Mouse (Mus musculus) naive thymus-derived CD4-positive, alpha-beta T cell, adult 2 months (primary cell): ENCODE results near the gene Gna14.

Source experiments
- DNase-seq: peaks from one replicate; pipeline ENCODE4 v3.0.0-alpha.2; 2011; ENCODE audit warnings: low read depth

Gna14 gene

GRCm38 (mm10) chr19:16435531-16436231 is at the start of gene Gna14:
Gene Gna14 (plus strand): TSS chr19:16435762.
- peak; percentile 27 for DNase-seq

- no peak for DNase-seq
Observed at GRCm38 (mm10) chr19:16386514-16386913, 49.0 kb upstream of the Gna14 start.

- no peak for DNase-seq
Observed at GRCm38 (mm10) chr19:16390192-16390795, 45.3 kb upstream of the Gna14 start.

- DNase-seq: no peak
Observed at GRCm38 (mm10) chr19:16394381-16394780, 41.2 kb upstream of the Gna14 start.

GRCm38 (mm10) chr19:16403101-16403500 is 32.5 kb upstream of the Gna14 start:
- no peak for DNase-seq

- no peak for DNase-seq
Observed at GRCm38 (mm10) chr19:16407727-16408126, 27.8 kb upstream of the Gna14 start.

GRCm38 (mm10) chr19:16411302-16411701 is 24.3 kb upstream of the Gna14 start:
- no peak for DNase-seq

GRCm38 (mm10) chr19:16418086-16418663 is 17.4 kb upstream of the Gna14 start:
- DNase-seq: no peak

- DNase-seq: no peak
Observed at GRCm38 (mm10) chr19:16425596-16425995, 10.0 kb upstream of the Gna14 start.

- no peak for DNase-seq
Observed at GRCm38 (mm10) chr19:16431368-16431767, 4.2 kb upstream of the Gna14 start.

GRCm38 (mm10) chr19:16434879-16435278 is 683 bp upstream of the Gna14 start:
- DNase-seq: peak; percentile 10

- DNase-seq: no peak
Observed at GRCm38 (mm10) chr19:16436335-16437169, 990 bp downstream of the Gna14 start.

GRCm38 (mm10) chr19:16437170-16437483 is 1.6 kb downstream of the Gna14 start:
- DNase-seq: no peak

GRCm38 (mm10) chr19:16437906-16438305 is 2.3 kb downstream of the Gna14 start:
- no peak for DNase-seq

GRCm38 (mm10) chr19:16439278-16439677 is 3.7 kb downstream of the Gna14 start:
- no peak for DNase-seq

- no peak for DNase-seq
Observed at GRCm38 (mm10) chr19:16439834-16440233, 4.3 kb downstream of the Gna14 start.

GRCm38 (mm10) chr19:16441329-16441728 is 5.8 kb downstream of the Gna14 start:
- no peak for DNase-seq

GRCm38 (mm10) chr19:16443335-16443734 is 7.8 kb downstream of the Gna14 start:
- DNase-seq: no peak

- DNase-seq: no peak
Observed at GRCm38 (mm10) chr19:16446612-16447011, 11.1 kb downstream of the Gna14 start.

GRCm38 (mm10) chr19:16447832-16448621 is 12.5 kb downstream of the Gna14 start:
- DNase-seq: no peak

- DNase-seq: no peak
Observed at GRCm38 (mm10) chr19:16448796-16449195, 13.2 kb downstream of the Gna14 start.

- no peak for DNase-seq
Observed at GRCm38 (mm10) chr19:16450824-16451223, 15.3 kb downstream of the Gna14 start.
